Mouse (Mus musculus) layer of hippocampus, adult 9-11 months (tissue): ENCODE measurements around the gene Kifc1.
A peak's percentile ranks its signal among the peaks of the same experiment; 100 is the strongest.
"Not testable (repeated sequence)": the region's sequence is repeated elsewhere in the genome, so short reads cannot be mapped to it uniquely, and the experiment has no call there.

Experiments
- DNase-seq: peaks from one replicate; pipeline ENCODE4 v3.0.0; 2022

Kifc1 gene

GRCm38 (mm10) chr17:33900989-33901314, 10.5 kb upstream of the Kifc1 start:
- DNase-seq = no peak

- DNase-seq = no peak
Observed at GRCm38 (mm10) chr17:33900281-33900988, 10.0 kb upstream of the Kifc1 start.

- no peak for DNase-seq
Observed at GRCm38 (mm10) chr17:33899642-33900041, 9.2 kb upstream of the Kifc1 start.

- DNase-seq = not testable (repeated sequence)
Observed at GRCm38 (mm10) chr17:33898193-33898592, 7.7 kb upstream of the Kifc1 start.

- DNase-seq = no peak
Observed at GRCm38 (mm10) chr17:33897114-33897794, 6.8 kb upstream of the Kifc1 start.

GRCm38 (mm10) chr17:33893011-33893410, 2.5 kb upstream of the Kifc1 start:
- DNase-seq = not testable (repeated sequence)

GRCm38 (mm10) chr17:33892429-33892828, 2.0 kb upstream of the Kifc1 start:
- no peak for DNase-seq

GRCm38 (mm10) chr17:33891892-33892291, 1.4 kb upstream of the Kifc1 start:
- DNase-seq = not testable (repeated sequence)

- DNase-seq = no peak
Observed at GRCm38 (mm10) chr17:33891357-33891756, 896 bp upstream of the Kifc1 start.

- not testable (repeated sequence) for DNase-seq
Observed at GRCm38 (mm10) chr17:33889941-33890532, 424 bp downstream of the Kifc1 start.

- DNase-seq = not testable (repeated sequence)
Observed at GRCm38 (mm10) chr17:33888230-33888629, 2.2 kb downstream of the Kifc1 start.

GRCm38 (mm10) chr17:33887802-33888201, 2.7 kb downstream of the Kifc1 start:
- not testable (repeated sequence) for DNase-seq

GRCm38 (mm10) chr17:33884320-33884719, 6.1 kb downstream of the Kifc1 start:
- DNase-seq = not testable (repeated sequence)

GRCm38 (mm10) chr17:33875797-33876196, 14.7 kb downstream of the Kifc1 start:
- DNase-seq = not testable (repeated sequence)

- no peak for DNase-seq
Observed at GRCm38 (mm10) chr17:33874411-33874810, 16.1 kb downstream of the Kifc1 start.

GRCm38 (mm10) chr17:33873537-33873936, 16.9 kb downstream of the Kifc1 start, which contains the start of gene Gm7029:
TSS of gene Gm7029 (plus strand) at chr17:33873837.
- DNase-seq = not testable (repeated sequence)

- DNase-seq = peak; percentile 89
Observed at GRCm38 (mm10) chr17:33865330-33866030, 25.0 kb downstream of the Kifc1 start.

- DNase-seq = no peak
Observed at GRCm38 (mm10) chr17:33857816-33858215, 32.6 kb downstream of the Kifc1 start.

GRCm38 (mm10) chr17:33851331-33851730, 39.1 kb downstream of the Kifc1 start:
- no peak for DNase-seq

GRCm38 (mm10) chr17:33848139-33848538, 42.3 kb downstream of the Kifc1 start:
- DNase-seq = no peak

GRCm38 (mm10) chr17:33844196-33844595, 46.3 kb downstream of the Kifc1 start:
- no peak for DNase-seq

GRCm38 (mm10) chr17:33842966-33843795, 47.3 kb downstream of the Kifc1 start, which contains the start of gene Cd320:
TSS of gene Cd320 (plus strand) at chr17:33843091.
- DNase-seq = peak; percentile 91
